Mouse (Mus musculus) left cerebral cortex, postnatal 4 days (tissue): ENCODE data around the gene Diras2. TPM values are rescaled to one million over a fixed set of nuclear protein-coding genes. Genes with fewer than 3 reads are reported as not detected.
"Not testable (repeated sequence)": the region's sequence is repeated elsewhere in the genome, so short reads cannot be mapped to it uniquely, and the experiment has no call there.

ENCODE experiments used
- DNase-seq: peaks from one replicate; pipeline ENCODE4 v3.0.0-alpha.2; 2022
- intact Hi-C: fragments of 180-260 bp; cut with DNase I; formaldehyde crosslinking; loops from one replicate; pipeline ENCODE4 v1.15.1; 2025
- total RNA-seq, 2 experiments: library from RNA; stranded (reverse); gene quantifications; 2 replicates each; pipeline ENCODE4 v1.2.3; 2021

The Diras2 gene
- total RNA-seq, 2 experiments from 2014 or later: 77.9 to 80.1 TPM

- no peak for DNase-seq
- intact Hi-C loops: loop anchor here (5.0 to 10.0 kb wide), 2 partner anchors 150 to 247 kb away; no protein-coding TSS in a partner anchor
Measured at GRCm38 (mm10) chr13:52524313-52524712, 6.8 kb downstream of the Diras2 start.

GRCm38 (mm10) chr13:52521176-52521575 lies 9.9 kb downstream of the Diras2 start:
- intact Hi-C loops: loop anchor here (5.0 to 10.0 kb wide), 2 partner anchors 146 to 244 kb away; no protein-coding TSS in a partner anchor
- DNase-seq: no peak

- intact Hi-C loops: no loop called here
- DNase-seq: no peak
Measured at GRCm38 (mm10) chr13:52519425-52519824, 11.7 kb downstream of the Diras2 start.

GRCm38 (mm10) chr13:52518377-52518776 lies 12.7 kb downstream of the Diras2 start:
- intact Hi-C loops: no loop called here
- no peak for DNase-seq

- DNase-seq: no peak
- intact Hi-C loops: no loop called here
Measured at GRCm38 (mm10) chr13:52517021-52517420, 14.1 kb downstream of the Diras2 start.

GRCm38 (mm10) chr13:52516561-52516960 lies 14.5 kb downstream of the Diras2 start:
- intact Hi-C loops: no loop called here
- DNase-seq: no peak

GRCm38 (mm10) chr13:52516051-52516450 lies 15.0 kb downstream of the Diras2 start:
- no peak for DNase-seq
- intact Hi-C loops: no loop called here

- DNase-seq: no peak
- intact Hi-C loops: no loop called here
Measured at GRCm38 (mm10) chr13:52513554-52513953, 17.5 kb downstream of the Diras2 start.

- intact Hi-C loops: no loop called here
- peak; percentile 84 for DNase-seq
Measured at GRCm38 (mm10) chr13:52512356-52512755, 18.7 kb downstream of the Diras2 start.

GRCm38 (mm10) chr13:52510172-52510880 lies 20.8 kb downstream of the Diras2 start:
- peak; percentile 71 for DNase-seq
- intact Hi-C loops: no loop called here

- DNase-seq: no peak
- intact Hi-C loops: no loop called here
Measured at GRCm38 (mm10) chr13:52507460-52508293, 23.4 kb downstream of the Diras2 start.

GRCm38 (mm10) chr13:52506822-52507221 lies 24.3 kb downstream of the Diras2 start:
- DNase-seq, intact Hi-C loops: not testable (repeated sequence)

GRCm38 (mm10) chr13:52505683-52506285 lies 25.3 kb downstream of the Diras2 start:
- intact Hi-C loops: not testable (repeated sequence)
- DNase-seq: peak; percentile 63

- intact Hi-C loops: no loop called here
- peak; percentile 85 for DNase-seq
Measured at GRCm38 (mm10) chr13:52501686-52502085, 29.4 kb downstream of the Diras2 start.

- intact Hi-C loops: no loop called here
- DNase-seq: no peak
Measured at GRCm38 (mm10) chr13:52497029-52497550, 34.0 kb downstream of the Diras2 start.

- intact Hi-C loops: no loop called here
Measured at GRCm38 (mm10) chr13:52488821-52489220, 42.3 kb downstream of the Diras2 start.

GRCm38 (mm10) chr13:52484064-52484463 lies 47.0 kb downstream of the Diras2 start:
- DNase-seq: no peak
- intact Hi-C loops: no loop called here

More at GRCm38 (mm10) chr13:52488821-52489220, 42.3 kb downstream of the Diras2 start:
- no peak for DNase-seq

GRCm38 (mm10) chr13:52481786-52482185 lies 49.3 kb downstream of the Diras2 start:
- no peak for DNase-seq
- intact Hi-C loops: no loop called here

- intact Hi-C loops: no loop called here
Measured at GRCm38 (mm10) chr13:52479146-52479545, 51.9 kb downstream of the Diras2 start.

GRCm38 (mm10) chr13:52476998-52477601 lies 54.0 kb downstream of the Diras2 start:
- intact Hi-C loops: no loop called here
- DNase-seq: no peak

More at GRCm38 (mm10) chr13:52479146-52479545, 51.9 kb downstream of the Diras2 start:
- no peak for DNase-seq
